Mouse (Mus musculus): ENCODE data around the gene Ndufa10. TPM values are rescaled to one million over a fixed set of nuclear protein-coding genes. Genes with fewer than 3 reads are reported as not detected.

The Ndufa10 gene
- polyA plus RNA-seq, 1 experiment from 2014 or later, result 244 TPM

DNA sequence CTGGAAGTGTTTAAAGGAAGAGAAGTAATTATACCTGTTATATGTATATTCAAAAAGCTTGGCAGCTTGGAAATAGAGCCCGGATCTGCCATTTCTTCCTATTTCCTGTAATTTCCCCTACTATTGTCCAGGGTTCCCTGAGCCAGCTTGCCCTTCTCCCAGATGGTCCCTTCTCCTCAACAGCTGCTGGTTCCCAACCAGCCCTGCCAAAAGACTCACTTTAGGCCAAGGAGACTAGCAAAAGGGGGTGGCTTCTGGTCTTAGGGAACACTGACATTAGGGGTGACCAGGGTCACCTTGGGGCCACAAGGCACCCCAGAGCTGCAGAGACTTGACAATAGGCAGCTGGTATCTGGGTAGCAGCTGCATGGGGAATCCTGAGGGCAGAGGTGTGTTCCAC, 38.7 kb downstream of the Ndufa10 start:
- Histone ChIP-seq H3K27ac (ENCODE audit: low read length) (no peak overlapping the region), H3K4me1 (replicated peaks; ENCODE audit: control insufficient read depth, insufficient read depth, low read length) (peaks cover 14% of the 10 kb centered on the region), H3K9me3 (ENCODE audit: control insufficient read depth, low read length) (no peaks in the 10 kb centered on the region), H3K4me3 (ENCODE audit: low read length) (no peak overlapping the region), H3K36me3 (ENCODE audit: control insufficient read depth, insufficient read depth, low read length) (peaks cover 2% of the 10 kb centered on the region; the same call in 1 of the 2 replicates), H3K27me3 (ENCODE audit: control insufficient read depth, insufficient read depth, low read depth, low read length) (no peaks in the 10 kb centered on the region), H3K4me2 (ENCODE audit: low read depth, low read length) (no peak overlapping the region), H3K9ac (ENCODE audit: low read length) (no peak overlapping the region)
- 60% methylated on average over 1 of the region's 1 CpGs for WGBS
- ATAC-seq (ENCODE audit: low read depth), result no peak

DNA sequence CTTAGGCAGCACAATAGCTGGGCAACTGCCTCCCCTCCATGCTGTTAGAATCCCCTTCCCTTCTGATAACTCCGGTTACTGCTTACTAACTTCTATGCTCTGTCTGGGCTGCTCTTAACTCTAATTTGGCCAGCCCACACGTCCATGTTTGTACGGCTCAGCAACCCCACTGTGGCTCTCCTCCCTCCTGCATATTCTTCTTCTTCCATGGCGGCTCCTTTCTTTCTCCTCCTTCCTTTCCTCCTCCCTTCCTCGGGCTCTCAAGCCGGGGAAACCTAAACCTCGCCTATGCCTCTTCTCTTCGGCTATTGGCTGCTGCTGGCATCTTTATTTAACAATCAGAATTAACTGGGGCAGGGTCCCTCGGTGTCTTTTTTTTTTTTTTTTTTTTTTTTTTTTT, 40.9 kb downstream of the Ndufa10 start:
- ATAC-seq (ENCODE audit: low read depth), result no peak

DNA sequence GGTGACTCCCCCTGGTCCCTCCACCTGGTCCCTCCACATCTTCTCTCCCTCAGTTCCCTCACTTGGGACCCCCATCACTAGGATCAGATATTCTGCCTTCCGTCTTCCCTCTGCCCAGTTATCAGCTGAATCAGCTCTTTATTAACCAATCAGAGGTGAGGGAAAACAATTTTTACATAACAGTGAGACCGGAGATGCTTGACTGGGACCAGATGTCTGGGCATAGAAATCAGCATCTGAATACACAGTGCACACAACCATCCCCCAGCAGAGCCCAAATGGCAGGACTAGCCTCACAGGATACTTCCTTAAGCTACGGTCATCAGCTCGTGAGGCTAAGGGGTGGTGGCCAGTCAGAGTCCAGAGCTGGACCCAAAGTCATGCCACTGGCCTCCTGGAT, 41.6 kb downstream of the Ndufa10 start:
- Histone ChIP-seq H3K4me3 (ENCODE audit: low read length) (no peak overlapping the region), H3K4me1 (replicated peaks; ENCODE audit: control insufficient read depth, insufficient read depth, low read length) (peaks cover 2% of the 10 kb centered on the region), H3K9me3 (ENCODE audit: control insufficient read depth, low read length) (no peaks in the 10 kb centered on the region), H3K27ac (ENCODE audit: low read length) (no peak overlapping the region), H3K4me2 (ENCODE audit: low read depth, low read length) (no peak overlapping the region), H3K9ac (ENCODE audit: low read length) (no peak overlapping the region; the same call in 1 of the 2 replicates), H3K27me3 (ENCODE audit: control insufficient read depth, insufficient read depth, low read depth, low read length) (no peaks in the 10 kb centered on the region), H3K36me3 (ENCODE audit: control insufficient read depth, insufficient read depth, low read length) (no peaks in the 10 kb centered on the region)
- ATAC-seq (ENCODE audit: low read depth), result no peak
- 56% methylated on average over 4 of the region's 4 CpGs for WGBS

More for the DNA sequence above, 40.9 kb downstream of the Ndufa10 start:
- Histone ChIP-seq H3K9ac (ENCODE audit: low read length) (no peak overlapping the region), H3K4me1 (replicated peaks; ENCODE audit: control insufficient read depth, insufficient read depth, low read length) (peaks cover 8% of the 10 kb centered on the region), H3K4me3 (ENCODE audit: low read length) (no peak overlapping the region), H3K27ac (ENCODE audit: low read length) (no peak overlapping the region), H3K36me3 (ENCODE audit: control insufficient read depth, insufficient read depth, low read length) (no peaks in the 10 kb centered on the region), H3K27me3 (ENCODE audit: control insufficient read depth, insufficient read depth, low read depth, low read length) (no peaks in the 10 kb centered on the region), H3K4me2 (ENCODE audit: low read depth, low read length) (no peak overlapping the region), H3K9me3 (ENCODE audit: control insufficient read depth, low read length) (no peaks in the 10 kb centered on the region)
- WGBS, result 66% methylated on average over 9 of the region's 9 CpGs

DNA sequence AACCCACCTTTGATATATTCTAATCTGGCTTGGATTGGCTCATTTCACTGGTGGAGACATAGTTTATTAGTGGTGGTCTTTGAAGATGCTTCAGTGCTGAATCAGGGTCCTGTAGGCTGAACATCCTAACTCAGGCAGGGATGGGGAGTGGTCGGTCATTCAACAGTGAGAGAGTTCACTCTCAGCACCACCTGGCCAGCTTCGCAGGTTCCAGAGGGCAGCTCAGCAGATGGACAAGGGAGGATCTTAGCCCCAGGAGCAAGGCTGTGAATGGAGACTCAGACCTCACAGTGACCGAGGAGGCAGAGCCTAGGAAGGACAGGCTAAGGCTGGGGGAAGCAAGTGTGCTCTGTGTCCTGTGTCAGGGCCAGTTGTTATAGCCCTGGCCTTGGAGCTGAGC, 42.2 kb downstream of the Ndufa10 start:
- Histone ChIP-seq H3K27me3 (ENCODE audit: control insufficient read depth, insufficient read depth, low read depth, low read length) (no peaks in the 10 kb centered on the region), H3K9ac (ENCODE audit: low read length) (no peak overlapping the region), H3K4me2 (ENCODE audit: low read depth, low read length) (no peak overlapping the region), H3K4me3 (ENCODE audit: low read length) (no peak overlapping the region), H3K36me3 (ENCODE audit: control insufficient read depth, insufficient read depth, low read length) (no peaks in the 10 kb centered on the region), H3K9me3 (ENCODE audit: control insufficient read depth, low read length) (no peaks in the 10 kb centered on the region), H3K4me1 (replicated peaks; ENCODE audit: control insufficient read depth, insufficient read depth, low read length) (no peaks in the 10 kb centered on the region), H3K27ac (ENCODE audit: low read length) (no peak overlapping the region)
- WGBS, result 65% methylated on average over 3 of the region's 3 CpGs
- no peak for ATAC-seq (ENCODE audit: low read depth)

DNA sequence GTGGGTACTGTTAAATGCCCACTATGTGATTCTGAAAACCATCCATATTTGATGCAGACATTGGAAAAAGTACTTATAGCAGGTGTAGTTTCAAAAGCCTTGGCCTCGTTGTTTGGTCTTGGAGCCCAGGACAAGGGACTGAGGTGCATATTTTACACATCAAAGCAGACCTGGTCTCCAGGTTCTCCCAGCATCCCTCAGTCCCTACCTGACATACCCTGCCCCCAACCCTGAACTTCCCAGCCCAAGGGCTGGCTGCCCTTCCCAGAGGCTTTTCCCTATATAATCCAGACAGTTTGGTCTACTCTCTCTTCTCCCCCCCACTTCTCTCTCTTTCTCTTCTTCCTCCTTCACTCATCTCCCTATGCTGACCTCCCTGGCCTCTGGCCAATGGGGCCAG, 42.7 kb downstream of the Ndufa10 start:
- Histone ChIP-seq H3K9me3 (ENCODE audit: control insufficient read depth, low read length) (no peaks in the 10 kb centered on the region), H3K27ac (ENCODE audit: low read length) (no peak overlapping the region), H3K4me3 (ENCODE audit: low read length) (no peak overlapping the region), H3K27me3 (ENCODE audit: control insufficient read depth, insufficient read depth, low read depth, low read length) (no peaks in the 10 kb centered on the region), H3K4me2 (ENCODE audit: low read depth, low read length) (no peak overlapping the region), H3K4me1 (replicated peaks; ENCODE audit: control insufficient read depth, insufficient read depth, low read length) (no peaks in the 10 kb centered on the region), H3K9ac (ENCODE audit: low read length) (no peak overlapping the region), H3K36me3 (ENCODE audit: control insufficient read depth, insufficient read depth, low read length) (no peaks in the 10 kb centered on the region)
- no peak for ATAC-seq (ENCODE audit: low read depth)
- 89% methylated on average over 1 of the region's 1 CpGs for WGBS

DNA sequence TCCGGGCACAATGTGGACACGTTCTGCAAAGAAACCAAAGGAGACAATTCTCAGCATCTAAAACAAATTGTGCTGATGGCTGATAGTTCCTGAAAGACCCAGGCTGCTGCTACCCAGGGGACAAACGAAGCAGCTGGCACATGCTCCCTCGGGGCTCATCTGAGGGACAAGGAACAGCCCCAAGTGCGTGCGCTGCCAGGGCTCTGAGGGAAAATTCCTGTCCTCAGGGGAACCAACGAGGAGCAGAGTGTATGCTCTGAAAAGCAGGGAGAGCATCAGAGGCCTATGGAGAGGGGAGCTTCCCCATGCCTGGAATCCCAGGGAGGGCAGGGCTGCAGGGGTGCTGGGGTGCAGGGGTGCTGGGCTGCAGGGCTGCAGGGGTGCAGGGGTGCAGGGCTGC, 48.9 kb downstream of the Ndufa10 start:
- no peaks in the 10 kb centered on the region for H3K27me3 ChIP-seq (ENCODE audit: control insufficient read depth, insufficient read depth, low read depth, low read length)
- no peak overlapping the region for H3K9ac ChIP-seq (ENCODE audit: low read length)
- H3K9me3 ChIP-seq (ENCODE audit: control insufficient read depth, low read length), result no peaks in the 10 kb centered on the region
- ATAC-seq (ENCODE audit: low read depth), result no peak
- H3K4me3 ChIP-seq (ENCODE audit: low read length), result no peak overlapping the region
- H3K4me1 ChIP-seq (replicated peaks; ENCODE audit: control insufficient read depth, insufficient read depth, low read length), result no peaks in the 10 kb centered on the region
- H3K27ac ChIP-seq (ENCODE audit: low read length), result no peak overlapping the region
- WGBS, result 64% methylated on average over 7 of the region's 7 CpGs
- H3K4me2 ChIP-seq (ENCODE audit: low read depth, low read length), result no peak overlapping the region
- H3K36me3 ChIP-seq (ENCODE audit: control insufficient read depth, insufficient read depth, low read length), result no peaks in the 10 kb centered on the region

DNA sequence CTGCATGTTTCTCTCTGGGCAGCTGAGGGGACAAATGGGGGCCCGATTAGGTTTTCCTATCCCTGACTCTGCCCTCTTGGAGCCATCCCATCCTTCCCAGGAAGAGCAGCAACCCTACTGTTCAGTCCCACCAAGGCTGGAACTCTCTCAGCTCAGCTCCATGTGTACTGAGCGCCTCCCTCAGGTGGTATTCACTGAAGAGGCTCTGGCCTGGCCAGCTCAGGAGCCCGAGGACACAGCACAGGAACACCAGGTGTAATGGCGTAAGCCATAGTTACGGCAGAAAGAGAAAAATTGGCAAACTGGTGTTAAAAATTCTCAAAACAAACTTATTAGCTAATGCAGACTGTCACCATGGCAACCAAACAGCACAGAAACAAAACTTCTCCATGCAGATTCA, 68.5 kb downstream of the Ndufa10 start:
- Histone ChIP-seq H3K4me1 (replicated peaks; ENCODE audit: control insufficient read depth, insufficient read depth, low read length) (no peaks in the 10 kb centered on the region), H3K27ac (ENCODE audit: low read length) (no peak overlapping the region), H3K9ac (ENCODE audit: low read length) (no peak overlapping the region), H3K36me3 (ENCODE audit: control insufficient read depth, insufficient read depth, low read length) (no peaks in the 10 kb centered on the region), H3K9me3 (ENCODE audit: control insufficient read depth, low read length) (no peaks in the 10 kb centered on the region), H3K4me2 (ENCODE audit: low read depth, low read length) (no peak overlapping the region), H3K4me3 (ENCODE audit: low read length) (no peak overlapping the region), H3K27me3 (ENCODE audit: control insufficient read depth, insufficient read depth, low read depth, low read length) (no peaks in the 10 kb centered on the region)
- WGBS, result 65% methylated on average over 5 of the region's 5 CpGs
- ATAC-seq (ENCODE audit: low read depth), result no peak

DNA sequence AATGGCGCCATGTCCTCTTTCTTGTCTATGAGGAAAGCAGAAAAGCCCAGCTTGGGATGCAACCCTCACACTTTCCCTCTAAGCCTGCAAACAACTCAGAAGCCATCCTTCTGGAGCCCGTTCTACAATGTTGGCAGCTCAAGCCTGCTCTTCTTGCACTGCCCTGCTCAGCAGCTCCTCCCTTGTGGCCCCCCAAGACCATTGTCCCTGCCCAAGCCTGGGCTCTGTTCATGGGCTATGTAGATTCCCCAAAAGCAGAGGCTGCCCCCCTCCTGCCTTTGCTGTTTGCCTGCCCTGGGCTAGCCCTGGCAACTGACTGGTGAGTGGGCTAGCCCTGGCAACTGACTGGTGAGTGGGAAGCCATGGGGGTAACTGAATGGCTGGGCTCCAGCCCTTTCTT, 73.1 kb downstream of the Ndufa10 start:
- H3K27me3 ChIP-seq (ENCODE audit: control insufficient read depth, insufficient read depth, low read depth, low read length), result no peaks in the 10 kb centered on the region
- no peak for ATAC-seq (ENCODE audit: low read depth)
- 83% methylated on average over 2 of the region's 2 CpGs for WGBS
- no peaks in the 10 kb centered on the region for H3K4me1 ChIP-seq (replicated peaks; ENCODE audit: control insufficient read depth, insufficient read depth, low read length)
- H3K36me3 ChIP-seq (ENCODE audit: control insufficient read depth, insufficient read depth, low read length), result no peaks in the 10 kb centered on the region
- no peak overlapping the region for H3K4me3 ChIP-seq (ENCODE audit: low read length)
- no peak overlapping the region for H3K9ac ChIP-seq (ENCODE audit: low read length)
- no peak overlapping the region for H3K4me2 ChIP-seq (ENCODE audit: low read depth, low read length)
- H3K9me3 ChIP-seq (ENCODE audit: control insufficient read depth, low read length), result no peaks in the 10 kb centered on the region
- H3K27ac ChIP-seq (ENCODE audit: low read length), result no peak overlapping the region

DNA sequence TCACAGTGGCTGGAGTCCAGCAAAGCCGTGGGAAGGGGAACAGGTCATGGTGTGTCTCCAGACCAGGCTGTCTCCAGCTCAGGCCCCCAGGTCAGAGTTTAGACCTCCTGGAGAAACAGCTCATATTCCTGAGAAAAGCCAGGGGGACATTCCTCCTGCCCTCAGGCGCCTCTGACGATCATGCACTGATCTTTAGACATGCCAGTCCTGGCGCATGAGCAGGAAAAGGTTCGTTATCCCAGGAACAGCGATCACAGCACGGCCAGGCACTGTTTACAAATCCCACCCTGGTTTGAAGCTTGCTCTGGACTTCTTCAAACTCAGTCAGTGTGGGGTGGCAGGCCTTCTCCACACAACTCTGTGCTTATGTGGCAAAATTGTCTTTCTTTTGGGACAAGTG, 75.1 kb downstream of the Ndufa10 start:
- Histone ChIP-seq H3K4me1 (replicated peaks; ENCODE audit: control insufficient read depth, insufficient read depth, low read length) (no peaks in the 10 kb centered on the region), H3K36me3 (ENCODE audit: control insufficient read depth, insufficient read depth, low read length) (no peaks in the 10 kb centered on the region), H3K4me2 (ENCODE audit: low read depth, low read length) (no peak overlapping the region), H3K27ac (ENCODE audit: low read length) (no peak overlapping the region), H3K9me3 (ENCODE audit: control insufficient read depth, low read length) (no peaks in the 10 kb centered on the region), H3K4me3 (ENCODE audit: low read length) (no peak overlapping the region), H3K27me3 (ENCODE audit: control insufficient read depth, insufficient read depth, low read depth, low read length) (no peaks in the 10 kb centered on the region), H3K9ac (ENCODE audit: low read length) (no peak overlapping the region)
- 36% methylated on average over 7 of the region's 7 CpGs for WGBS
- ATAC-seq (ENCODE audit: low read depth), result no peak

DNA sequence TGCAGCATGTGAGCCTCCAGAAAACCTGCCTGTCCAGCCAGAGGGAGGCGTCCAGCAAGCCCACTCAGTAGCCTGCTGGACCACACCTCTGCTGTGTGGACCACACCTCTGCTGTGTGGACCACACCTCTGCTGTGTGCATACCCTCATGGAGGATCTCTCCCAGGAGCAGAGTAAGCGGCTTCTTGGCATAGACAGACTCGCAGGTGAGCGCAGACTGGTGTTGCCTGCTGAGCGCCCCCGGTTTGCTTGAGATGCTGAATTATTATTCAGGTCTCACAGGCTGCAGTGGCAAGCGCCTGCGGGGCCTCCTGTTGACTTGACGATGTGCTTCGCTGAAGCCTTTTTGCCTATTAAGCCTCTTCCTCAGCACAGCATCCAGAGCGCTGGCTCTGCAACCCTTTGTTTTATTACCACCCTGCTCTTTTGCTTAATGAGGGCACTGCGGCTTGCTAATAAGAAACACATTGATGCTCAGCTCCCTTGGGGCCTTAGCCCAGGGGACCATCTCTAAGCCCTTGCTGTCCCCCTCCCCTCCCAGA, 76.1 kb downstream of the Ndufa10 start:
- Histone ChIP-seq H3K4me3 (ENCODE audit: low read length) (no peak overlapping the region), H3K9me3 (ENCODE audit: control insufficient read depth, low read length) (no peaks in the 10 kb centered on the region), H3K36me3 (ENCODE audit: control insufficient read depth, insufficient read depth, low read length) (no peaks in the 10 kb centered on the region), H3K9ac (ENCODE audit: low read length) (no peak overlapping the region), H3K4me2 (ENCODE audit: low read depth, low read length) (no peak overlapping the region), H3K27me3 (ENCODE audit: control insufficient read depth, insufficient read depth, low read depth, low read length) (no peaks in the 10 kb centered on the region), H3K4me1 (replicated peaks; ENCODE audit: control insufficient read depth, insufficient read depth, low read length) (no peaks in the 10 kb centered on the region), H3K27ac (ENCODE audit: low read length) (no peak overlapping the region)
- WGBS, result 32% methylated on average over 12 of the region's 12 CpGs
- ATAC-seq (ENCODE audit: low read depth), result no peak

All from lung, embryonic 16.5 days (tissue).